Mouse (Mus musculus): ENCODE results near the gene Dynlt1f.
"Not testable (repeated sequence)": the region's sequence is repeated elsewhere in the genome, so short reads cannot be mapped to it uniquely, and the experiment has no call there.

Gene Dynlt1f

DNA sequence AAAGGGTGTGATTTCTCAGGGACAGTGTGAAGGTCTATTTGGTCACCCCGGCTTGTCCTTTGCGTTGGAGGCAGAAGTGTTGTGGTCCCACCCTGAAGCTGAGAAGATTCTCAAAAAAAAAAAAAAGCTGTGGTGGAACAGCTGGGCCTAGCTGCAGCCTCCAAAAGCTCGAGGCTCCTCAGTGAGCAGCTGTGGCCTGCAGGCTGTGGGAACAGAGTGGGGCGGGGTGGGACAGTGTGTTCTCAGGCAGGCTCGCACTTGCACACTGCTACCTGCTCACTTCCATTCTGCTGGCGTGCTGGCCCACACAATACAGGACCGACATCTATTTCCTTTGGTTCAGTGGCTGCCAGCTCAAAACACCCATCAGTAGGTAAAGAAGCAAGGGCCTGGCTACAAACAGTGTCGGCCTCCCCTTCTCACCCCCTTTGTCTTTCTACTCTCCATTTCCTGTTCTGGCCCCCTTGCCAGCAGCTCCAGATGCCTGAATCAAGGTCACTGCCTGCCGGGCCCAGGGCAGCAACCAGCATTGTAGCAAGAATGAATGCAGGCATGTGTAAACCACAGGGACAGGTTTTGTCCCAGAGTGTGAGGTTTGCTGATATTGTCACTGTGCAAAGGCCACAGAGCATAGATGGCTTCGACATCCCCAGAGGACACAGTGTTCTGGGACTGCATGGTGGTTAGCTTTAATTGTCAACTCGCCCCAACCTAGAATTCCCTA is 5.6 kb upstream of the Dynlt1f start:
- DNase-seq = not testable (repeated sequence)

DNA sequence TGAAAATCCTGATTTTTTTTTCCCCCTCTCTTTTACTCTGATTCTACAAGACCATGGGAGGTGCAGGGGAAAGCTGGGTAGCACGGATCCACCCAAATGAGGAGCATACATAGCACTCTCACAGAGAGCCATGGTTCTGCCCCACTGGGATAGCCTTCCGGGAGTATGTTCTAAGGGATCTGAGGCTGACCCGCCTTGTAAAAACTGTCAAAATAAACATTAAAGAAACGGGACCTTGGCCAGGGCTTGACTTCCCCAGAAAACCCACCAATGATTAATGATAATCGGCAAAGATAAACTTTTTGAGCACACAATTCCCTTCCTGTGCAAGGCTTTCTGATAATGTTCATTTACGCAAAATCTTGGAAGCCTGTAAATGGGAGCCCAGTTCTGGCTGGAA is 4.9 kb upstream of the Dynlt1f start:
- DNase-seq = not testable (repeated sequence)

DNA sequence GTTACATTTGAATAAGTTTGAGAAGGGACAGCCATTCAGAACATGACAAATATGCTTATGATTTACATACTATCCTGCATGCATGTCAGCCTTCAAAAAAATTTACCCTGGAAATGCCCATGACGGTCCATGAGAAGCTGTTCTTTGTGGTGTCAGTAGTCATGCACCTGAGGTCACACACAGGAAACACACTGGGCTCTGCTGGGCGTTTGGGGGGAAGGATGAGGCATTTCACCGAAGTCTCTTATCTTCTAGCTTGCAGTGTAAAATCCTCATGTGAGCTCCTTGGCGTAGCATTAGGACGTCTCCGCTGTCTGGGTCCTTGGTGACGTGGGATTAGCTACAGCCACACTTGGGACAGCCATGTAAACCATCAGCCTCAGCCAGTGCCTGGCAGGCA is 3.1 kb upstream of the Dynlt1f start, which contains the start of gene Sytl3:
TSS of gene Sytl3 (plus strand) at position 293 of the 400 bp plus-strand sequence.
- not testable (repeated sequence) for DNase-seq

DNA sequence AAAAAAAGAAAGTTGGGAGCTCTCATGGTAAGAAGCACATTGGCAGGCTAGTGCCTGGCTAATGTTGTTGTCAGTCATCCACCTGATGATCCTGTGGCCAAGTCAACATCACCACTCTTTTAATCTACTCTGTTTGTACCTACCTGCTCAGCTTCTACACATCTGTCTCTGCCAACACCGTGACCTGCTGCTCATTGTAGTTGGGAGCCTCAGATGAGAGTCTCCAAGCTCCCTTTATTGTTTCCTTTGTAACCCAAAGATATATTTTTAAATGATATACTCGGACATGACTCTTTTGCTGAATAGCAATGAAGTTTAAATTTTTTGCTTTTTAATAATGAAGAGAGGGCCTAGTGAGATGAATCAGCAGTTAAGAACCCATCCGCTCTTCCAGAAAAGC is 771 bp upstream of the Dynlt1f start:
- DNase-seq = not testable (repeated sequence)

DNA sequence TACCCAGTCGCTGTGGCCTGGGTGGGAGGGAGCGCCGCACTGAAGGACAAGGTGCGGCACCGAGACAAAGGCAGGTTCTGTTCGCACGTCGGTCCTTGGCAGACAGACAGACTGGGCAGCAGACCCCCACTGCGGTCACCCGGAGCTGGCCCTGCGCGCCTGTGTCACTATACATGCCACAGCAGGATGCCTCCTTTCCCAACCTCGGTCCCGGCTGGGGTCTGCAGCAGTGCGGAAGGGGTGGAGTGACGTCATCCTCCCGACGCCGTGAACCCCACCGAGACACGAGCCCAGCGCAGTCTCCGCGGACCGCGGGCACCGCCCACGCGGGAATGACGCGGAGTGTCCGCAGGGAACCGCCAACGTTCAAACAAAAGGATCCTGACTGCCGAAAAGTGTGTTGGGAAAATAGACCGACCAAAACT is 601 bp downstream of the Dynlt1f start:
- peak; percentile 67 to 72 for DNase-seq

DNA sequence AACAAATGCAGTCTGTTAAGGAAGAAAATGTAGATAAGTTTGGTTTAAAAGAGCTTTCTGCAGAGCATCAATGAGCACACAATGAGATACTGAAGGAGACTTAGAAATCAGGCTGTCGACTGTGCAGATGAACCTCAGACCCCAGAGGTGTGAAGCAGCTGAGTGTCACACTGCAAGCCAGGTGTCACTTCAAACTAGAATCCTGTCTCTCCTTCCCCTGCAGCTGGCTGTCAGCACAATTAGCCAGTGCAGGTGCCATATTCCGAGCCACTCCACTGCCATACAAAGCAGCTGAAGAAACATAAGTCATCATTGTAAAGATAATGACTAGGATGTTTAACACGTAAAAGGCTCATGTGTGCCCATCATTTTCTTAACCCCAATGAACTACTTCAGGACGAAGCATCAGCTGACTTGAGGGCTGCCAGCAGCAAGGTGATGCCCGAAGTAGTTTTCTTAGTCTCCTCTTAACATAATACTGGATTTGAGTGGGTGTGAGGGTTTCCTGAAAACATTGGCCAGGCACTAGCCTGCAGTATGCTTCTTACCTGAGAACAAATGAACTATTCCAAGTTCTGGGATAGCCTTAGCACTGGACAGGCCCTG is 2.3 kb downstream of the Dynlt1f start:
- not testable (repeated sequence) for DNase-seq

DNA sequence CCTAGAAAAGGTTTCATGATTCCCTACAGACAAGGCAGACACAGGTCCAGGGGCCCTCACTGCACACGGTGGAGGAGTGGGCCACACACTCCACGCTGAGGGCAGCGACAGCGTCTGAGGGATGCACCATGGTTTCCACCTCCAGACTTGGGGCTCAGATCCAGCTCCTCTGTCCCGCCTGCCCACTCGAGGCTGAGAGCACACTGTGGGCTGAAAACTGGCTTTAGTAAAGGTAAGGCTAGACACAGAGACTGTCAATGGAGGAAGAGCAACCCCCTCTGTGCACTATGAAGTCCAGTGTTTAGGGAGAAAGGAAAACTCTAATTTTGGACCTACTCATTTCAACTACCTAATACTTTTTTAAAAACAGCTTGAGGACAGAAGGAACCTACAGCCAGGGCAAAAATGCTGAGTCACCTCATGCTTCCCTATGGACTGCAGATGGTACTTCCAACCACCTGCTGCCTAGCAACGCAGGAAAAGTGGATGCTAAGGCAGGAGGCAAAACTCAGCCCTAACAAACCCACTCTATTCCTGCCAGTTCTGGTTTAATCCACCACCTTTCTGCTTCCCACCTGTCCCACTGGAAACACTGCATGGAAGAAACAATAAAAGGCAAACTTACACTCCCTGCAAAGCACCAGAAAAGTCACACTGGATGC is 4.7 kb downstream of the Dynlt1f start:
- not testable (repeated sequence) for DNase-seq

DNA sequence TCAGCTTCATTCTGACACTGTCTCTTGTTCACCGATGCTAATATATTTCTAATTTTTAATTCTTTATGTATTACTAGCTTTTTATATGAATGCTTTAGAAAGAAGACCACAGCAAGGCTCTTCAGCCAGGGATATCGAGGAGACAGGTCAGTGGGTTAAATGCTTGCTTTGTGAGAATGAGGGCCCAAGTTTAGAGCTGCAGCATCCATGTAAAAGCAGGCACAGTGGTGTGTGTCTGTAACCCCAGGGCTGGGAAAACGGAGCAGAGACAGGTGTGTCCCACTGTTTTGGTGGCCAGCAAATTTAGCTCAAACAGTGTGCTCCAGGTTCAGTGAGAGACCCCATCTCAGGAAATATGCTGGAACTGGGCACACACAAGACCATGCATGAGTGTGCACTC is 8.2 kb downstream of the Dynlt1f start:
- not testable (repeated sequence) for DNase-seq

DNA sequence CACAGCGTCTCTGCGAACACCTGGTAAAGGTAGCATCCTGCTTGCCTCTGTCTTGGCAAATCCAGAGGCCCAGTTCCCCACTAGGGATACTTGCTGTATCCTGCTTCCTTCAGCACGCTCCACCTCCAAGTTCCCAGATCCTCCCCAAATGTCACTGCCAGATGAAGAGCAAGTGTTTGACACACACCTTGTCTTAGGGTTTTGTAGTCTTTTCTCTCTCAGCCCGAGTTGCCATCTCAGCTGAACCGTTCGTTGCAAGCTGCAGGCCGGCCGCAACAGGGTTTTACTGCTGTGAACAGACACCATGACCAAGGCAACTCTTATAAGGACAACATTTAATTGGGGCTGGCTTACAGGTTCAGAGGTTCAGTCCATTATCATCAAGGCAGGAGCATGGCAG is 8.9 kb downstream of the Dynlt1f start:
- not testable (repeated sequence) for DNase-seq

DNA sequence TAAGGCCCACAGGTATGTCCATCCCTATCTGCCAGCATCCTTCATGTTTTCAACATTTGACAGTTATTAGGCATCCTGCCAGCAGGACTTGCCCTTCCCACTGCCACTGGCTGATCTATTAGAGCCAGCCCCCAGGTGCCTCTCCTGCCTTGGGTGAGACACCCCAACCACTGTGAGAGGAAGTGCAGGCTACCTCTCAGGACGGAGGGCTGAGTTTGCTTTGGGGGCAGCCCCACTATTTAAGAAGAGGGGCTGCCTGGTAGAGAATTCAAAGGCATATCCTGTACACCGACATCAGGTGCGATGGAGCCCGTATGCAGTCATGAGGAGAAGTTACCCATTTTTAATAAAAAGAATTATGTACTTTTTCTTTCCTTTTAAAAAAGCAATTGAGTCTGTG is 10.0 kb downstream of the Dynlt1f start:
- DNase-seq = not testable (repeated sequence)

DNA sequence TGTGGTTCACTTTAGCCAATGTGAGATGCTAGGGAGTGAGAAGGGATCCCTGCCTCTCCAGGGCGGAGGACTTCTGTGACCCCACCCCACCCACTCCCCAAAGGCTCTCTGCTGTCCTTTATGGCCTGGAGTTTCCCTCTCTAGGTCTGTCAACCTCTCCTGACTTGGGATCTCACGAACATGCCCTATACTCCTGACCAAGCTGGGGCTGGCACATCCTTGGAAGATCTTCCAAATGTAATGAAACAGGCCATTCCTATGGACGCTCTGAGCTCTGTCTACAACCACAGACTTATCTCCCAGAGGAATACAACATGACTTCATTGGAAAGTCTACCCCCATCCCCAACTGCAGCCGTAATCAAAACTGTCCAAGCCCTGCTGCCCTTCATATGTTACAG is 11.0 kb downstream of the Dynlt1f start:
- DNase-seq = not testable (repeated sequence)

DNA sequence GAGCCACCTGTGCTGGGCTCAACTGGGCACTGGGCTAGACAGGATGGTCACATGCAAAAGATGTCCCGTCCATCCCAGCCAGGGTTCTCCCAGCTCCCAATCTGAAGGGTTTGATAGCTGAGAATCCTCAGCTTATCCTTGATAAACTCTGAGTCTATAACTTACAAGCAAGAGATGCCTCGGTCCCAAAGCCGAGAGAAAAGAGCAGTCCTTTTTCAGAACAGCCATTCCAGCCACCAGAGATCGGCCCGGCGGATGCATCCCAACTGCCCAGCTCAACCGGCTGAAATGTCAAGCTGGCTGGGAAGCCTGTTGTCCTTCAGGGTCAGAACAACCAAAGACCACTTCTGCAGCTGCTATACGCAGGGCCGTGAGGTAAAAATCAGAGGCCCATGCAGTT is 11.5 kb downstream of the Dynlt1f start:
- not testable (repeated sequence) for DNase-seq

DNA sequence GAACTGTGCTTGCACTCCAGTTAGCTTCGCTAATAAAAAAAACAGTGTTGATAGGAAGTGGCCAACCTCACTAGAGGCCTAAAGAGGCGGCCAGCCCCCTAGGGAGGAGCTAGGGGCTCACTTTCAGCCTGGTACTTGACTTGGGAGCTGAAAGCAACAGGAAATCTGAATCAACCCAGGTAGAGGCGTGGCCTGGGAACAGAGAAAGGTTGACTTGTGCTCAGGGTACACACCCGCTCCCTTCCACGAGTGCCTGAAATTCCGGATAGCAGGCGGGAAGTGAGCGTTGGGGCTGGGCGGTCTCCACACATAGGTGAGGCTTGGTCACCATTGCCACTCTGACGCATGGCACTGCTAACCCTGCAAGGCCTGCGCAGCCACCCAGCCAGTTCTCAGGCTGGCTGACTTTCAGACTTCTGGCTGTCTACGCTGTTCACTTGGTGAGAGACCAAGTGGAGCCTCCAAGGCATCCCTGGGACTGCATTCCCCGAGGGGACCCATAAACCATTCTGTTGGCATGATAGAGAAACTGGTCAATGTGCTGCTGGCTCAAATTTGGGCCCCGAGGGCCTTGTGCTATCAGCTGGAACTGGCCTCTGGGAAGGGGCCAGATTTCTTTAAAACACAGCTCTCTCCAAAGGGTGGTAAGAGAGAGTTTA is 14.8 kb downstream of the Dynlt1f start:
- DNase-seq = not testable (repeated sequence)

DNA sequence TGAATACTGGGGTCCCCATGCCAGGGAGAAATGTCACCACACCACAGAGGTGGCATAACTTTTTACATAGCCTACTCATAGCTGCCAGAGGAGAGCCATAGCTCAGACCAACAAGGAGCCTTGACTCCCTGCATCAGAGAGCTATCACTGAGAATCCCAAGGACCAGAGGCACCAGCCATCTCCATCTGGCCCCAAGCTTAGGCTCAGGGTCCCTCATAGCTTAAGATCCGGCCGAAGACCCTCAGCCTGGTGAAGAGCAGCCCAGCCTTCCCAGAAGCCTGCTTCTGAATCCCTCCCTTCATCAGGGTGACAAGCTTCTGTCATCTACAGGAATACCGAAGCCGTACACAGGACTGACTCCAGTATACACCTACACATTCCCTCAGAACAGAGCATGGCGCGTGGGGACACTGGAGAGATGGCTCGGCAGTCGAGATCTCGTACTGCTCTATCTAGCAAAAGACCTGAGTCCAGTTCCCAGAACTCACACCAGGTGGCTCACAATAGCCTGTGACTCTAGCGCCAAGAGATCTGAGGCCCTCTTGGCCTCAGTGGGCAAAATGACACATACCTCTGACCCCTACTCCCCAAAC is 15.6 kb downstream of the Dynlt1f start:
- not testable (repeated sequence) for DNase-seq

DNA sequence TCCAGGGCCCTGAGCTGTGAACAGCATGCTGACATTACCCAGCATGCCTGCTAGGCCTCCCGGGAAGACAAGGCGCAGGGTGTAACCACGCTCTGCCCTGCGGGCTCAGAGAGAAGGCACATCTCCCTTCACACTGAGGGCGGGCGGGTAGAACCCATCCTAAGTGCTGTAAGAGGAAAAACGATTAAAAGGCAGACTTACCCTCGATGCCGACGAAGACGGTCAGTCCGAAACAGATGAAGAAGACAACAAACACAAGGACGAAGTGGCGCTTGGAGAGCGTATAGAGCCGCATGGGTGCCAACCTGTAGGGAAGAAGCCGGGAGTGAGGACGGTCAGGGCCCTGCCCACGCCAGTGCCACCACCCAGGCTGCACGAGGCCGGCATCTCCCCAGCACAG is 16.2 kb downstream of the Dynlt1f start:
- DNase-seq = not testable (repeated sequence)

DNA sequence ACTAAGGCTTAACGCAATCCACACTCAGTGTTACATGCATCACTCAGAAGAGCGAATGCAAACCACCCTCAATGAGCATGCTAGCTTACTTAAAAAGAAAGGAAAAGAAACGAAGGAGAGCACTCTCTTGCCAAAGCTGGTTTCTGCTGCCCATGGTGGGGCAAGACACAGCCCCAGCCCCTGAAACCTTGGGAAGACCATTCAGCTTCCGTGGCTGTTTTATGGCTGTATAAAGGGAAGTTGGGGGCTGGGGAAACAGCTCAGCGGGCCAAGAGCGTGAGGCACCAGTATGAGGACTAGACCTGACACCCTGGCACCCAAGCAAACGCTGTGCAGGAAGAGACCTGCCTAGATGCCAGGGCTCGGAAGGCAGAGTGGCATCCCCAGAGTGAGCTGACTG is 17.3 kb downstream of the Dynlt1f start:
- not testable (repeated sequence) for DNase-seq

DNA sequence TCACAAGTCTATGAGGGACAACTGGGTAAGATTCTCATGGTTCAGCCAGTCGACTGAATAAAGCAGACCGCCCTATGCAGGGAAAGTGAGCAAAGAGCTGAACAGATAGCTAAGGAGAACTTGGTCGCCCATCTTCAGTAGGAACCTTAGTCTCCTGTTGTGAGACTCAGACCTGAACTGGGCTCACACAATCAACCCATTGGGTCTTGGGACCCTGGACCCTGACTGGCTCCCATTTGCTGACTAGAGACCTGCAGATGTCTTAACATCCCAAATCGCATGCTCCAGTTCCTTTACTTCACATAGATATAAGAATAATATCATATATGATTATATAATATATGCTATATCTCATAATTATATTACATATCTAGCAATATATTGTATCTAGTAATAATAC is 18.3 kb downstream of the Dynlt1f start:
- not testable (repeated sequence) for DNase-seq

DNA sequence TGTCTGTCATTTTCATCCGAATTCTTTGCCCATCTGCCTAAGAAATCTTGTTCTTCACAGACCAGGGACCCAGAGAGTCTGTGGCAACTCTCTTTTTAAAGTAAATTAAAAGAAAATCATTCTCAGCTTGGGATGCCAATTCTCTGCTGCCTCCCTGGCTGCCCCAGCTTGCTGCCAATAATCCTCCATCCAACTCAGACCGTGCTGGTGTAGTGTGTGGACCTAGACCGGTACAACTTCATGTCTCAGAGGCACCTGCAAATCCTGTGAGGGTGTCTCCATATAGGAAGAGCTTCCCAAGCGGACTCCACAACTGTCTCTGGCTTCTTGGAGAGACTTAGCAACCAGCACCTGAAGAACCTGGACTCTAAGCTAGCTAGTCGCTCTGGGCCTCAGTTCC is 18.8 kb downstream of the Dynlt1f start:
- no peak for DNase-seq

DNA sequence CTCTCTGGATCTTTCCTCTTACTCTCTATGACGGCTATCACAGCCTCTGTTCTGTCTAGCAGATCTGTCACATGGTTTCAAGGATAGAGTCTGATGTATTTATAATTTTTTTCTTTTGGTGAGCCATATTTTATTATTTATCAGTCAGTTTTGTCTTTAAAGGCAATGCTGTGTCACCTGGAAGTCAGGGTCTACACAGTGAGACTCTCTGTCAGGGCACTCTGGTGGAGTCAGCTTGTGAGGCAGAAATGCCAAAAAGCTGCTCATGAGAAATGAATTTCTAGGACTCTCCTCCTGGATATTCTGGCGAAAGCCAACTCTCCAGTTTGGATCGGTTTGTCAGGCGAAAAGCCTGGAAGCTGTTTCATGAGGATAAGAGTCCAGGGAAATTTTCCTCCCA is 19.9 kb downstream of the Dynlt1f start:
- DNase-seq = not testable (repeated sequence)

DNA sequence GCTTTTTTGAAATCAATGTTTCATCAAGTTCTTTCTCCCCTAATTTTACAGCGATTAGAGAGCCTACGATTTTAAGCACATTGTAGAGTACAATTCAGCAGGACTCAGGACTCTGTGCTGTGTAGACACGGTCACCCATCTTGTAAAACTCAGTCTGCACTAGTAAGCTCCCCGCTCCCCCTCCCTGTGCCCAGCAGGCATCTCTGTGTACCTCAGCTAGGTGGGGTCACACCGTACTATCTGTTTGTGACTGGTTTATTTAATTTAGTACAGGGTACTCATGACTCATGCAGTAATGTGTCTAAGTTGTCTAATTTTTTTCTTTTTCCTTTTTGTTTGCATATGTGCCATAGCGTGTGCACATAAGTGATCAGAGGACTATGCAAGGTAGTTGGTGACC is 22.9 kb downstream of the Dynlt1f start:
- not testable (repeated sequence) for DNase-seq

DNA sequence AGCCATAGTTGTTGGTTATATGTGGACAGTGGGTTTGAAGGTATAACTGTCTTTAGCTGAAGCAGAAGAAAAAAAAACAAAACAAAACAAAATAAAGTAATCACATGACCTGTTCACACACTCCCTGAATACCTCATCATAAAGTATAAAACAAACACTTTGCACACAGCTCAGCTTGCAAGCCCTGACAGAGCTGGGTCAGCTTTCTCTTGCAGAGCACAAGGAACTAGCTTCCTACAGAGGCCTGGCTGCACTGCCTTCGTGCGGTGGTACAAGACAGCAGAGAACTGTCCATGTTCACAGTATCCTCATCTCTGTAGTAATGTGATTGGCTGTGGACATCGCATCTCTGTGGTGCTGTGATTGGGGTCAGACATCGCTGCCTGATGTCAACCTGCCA is 25.3 kb downstream of the Dynlt1f start:
- not testable (repeated sequence) for DNase-seq

DNA sequence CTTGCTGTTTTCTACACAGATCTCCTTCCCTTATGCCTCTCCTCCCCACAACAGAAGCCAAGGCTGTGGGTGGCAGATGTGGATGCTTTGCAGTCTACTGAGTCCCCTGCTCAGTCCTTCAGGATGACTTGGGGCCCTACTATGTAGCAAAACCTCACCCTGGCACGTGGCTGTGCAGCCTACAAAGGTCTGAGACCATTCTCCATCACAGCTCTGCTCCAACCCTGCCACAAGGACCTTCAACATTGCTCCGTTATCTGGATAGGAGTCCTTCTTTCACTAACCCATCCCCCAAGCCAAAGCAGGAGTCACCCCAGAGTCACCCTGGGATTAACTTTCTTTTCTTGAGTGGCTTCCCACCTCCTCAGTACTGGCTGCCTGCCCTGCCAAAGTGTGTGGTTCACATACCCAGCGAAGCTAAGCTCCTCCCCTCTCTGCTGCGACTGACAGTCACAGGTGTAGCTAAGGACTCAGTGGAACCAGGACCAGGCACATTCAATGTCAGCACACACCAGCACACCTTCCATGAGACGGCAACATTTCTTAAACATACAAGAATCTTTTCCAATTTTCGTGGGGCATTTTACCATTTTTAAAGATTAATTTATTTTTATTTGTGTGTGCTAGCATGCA is 30.7 kb downstream of the Dynlt1f start:
- DNase-seq = not testable (repeated sequence)
